Mouse (Mus musculus): ENCODE measurements at regions not wholly inside any gene's neighbourhood (a gene's known extent, or its start where the extent isn't known, plus 50 kb on each side); places are given as distances from the start of the nearest gene placed in this dataset.

GRCm38 (mm10) chr16:50766055-50766770 lies 175.3 kb upstream of the Ccdc54 start:
- no peak for DNase-seq

- no peak for DNase-seq
Observed at GRCm38 (mm10) chr16:50762096-50762495, 171.1 kb upstream of the Ccdc54 start.

GRCm38 (mm10) chr16:50759979-50760378 lies 169.0 kb upstream of the Ccdc54 start:
- DNase-seq, result no peak

GRCm38 (mm10) chr16:50756696-50757095 lies 165.7 kb upstream of the Ccdc54 start:
- DNase-seq, result no peak

- no peak for DNase-seq
Observed at GRCm38 (mm10) chr16:50753612-50754389, 162.8 kb upstream of the Ccdc54 start.

GRCm38 (mm10) chr16:50753046-50753445 lies 162.1 kb upstream of the Ccdc54 start:
- DNase-seq, result no peak

GRCm38 (mm10) chr16:50752277-50752600 lies 161.3 kb upstream of the Ccdc54 start:
- DNase-seq, result no peak

GRCm38 (mm10) chr16:50751495-50752276 lies 160.7 kb upstream of the Ccdc54 start:
- DNase-seq, result no peak

GRCm38 (mm10) chr16:50747698-50748097 lies 156.7 kb upstream of the Ccdc54 start:
- no peak for DNase-seq

- no peak for DNase-seq
Observed at GRCm38 (mm10) chr16:50745723-50746122, 154.8 kb upstream of the Ccdc54 start.

GRCm38 (mm10) chr16:50737396-50737843 lies 146.5 kb upstream of the Ccdc54 start:
- DNase-seq, result peak; percentile 20

GRCm38 (mm10) chr16:50736151-50737047 lies 145.4 kb upstream of the Ccdc54 start:
- peak; percentile 87 for DNase-seq

GRCm38 (mm10) chr16:50733359-50733758 lies 142.4 kb upstream of the Ccdc54 start:
- no peak for DNase-seq

GRCm38 (mm10) chr16:50732082-50733006 lies 141.4 kb upstream of the Ccdc54 start:
- DNase-seq, result peak; percentile 79

- no peak for DNase-seq
Observed at GRCm38 (mm10) chr16:50729341-50729740, 138.4 kb upstream of the Ccdc54 start.

- DNase-seq, result no peak
Observed at GRCm38 (mm10) chr16:50723144-50723543, 132.2 kb upstream of the Ccdc54 start.

- peak; percentile 26 for DNase-seq
Observed at GRCm38 (mm10) chr16:50717306-50718017, 126.5 kb upstream of the Ccdc54 start.

- no peak for DNase-seq
Observed at GRCm38 (mm10) chr16:50709727-50710126, 118.8 kb upstream of the Ccdc54 start.

- no peak for DNase-seq
Observed at GRCm38 (mm10) chr16:50707906-50708305, 117.0 kb upstream of the Ccdc54 start.

- no peak for DNase-seq
Observed at GRCm38 (mm10) chr16:50705921-50706320, 115.0 kb upstream of the Ccdc54 start.
